Mouse (Mus musculus): ENCODE data around the gene Daam2.

Daam2 gene

DNA sequence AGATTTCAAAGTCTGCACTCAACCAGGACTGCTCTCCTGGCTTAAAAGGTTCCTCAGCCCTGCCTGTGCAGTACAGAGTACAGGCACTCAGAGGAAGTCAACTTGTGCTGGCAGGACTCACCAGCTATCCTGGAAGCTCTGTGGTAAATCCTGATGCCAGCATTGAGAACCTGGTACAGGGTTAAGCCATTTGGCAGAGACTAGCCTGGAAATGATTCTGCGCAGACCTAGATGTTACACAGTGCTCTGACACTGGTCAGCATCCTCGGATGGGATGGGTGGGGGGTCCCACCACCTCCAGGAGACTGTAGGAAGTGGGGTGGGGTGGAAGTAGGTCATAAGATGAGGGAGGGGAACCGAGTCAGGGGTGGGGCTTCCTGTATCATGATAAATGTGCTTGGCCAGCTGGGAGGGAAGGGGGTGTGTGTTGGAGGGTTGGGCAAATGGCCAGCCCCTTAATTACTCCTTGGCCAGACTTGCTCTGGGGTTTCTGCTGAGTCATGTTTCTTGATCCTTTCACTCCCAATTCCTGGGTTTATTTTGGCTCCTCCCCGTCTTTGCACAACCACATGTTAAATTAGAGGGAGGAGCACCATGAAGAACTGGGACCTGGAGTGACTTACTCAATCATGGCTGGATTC, 132.0 kb downstream of the Daam2 start:
- peak; percentile 80 for DNase-seq (ENCODE audit: low read depth, low spot score)

DNA sequence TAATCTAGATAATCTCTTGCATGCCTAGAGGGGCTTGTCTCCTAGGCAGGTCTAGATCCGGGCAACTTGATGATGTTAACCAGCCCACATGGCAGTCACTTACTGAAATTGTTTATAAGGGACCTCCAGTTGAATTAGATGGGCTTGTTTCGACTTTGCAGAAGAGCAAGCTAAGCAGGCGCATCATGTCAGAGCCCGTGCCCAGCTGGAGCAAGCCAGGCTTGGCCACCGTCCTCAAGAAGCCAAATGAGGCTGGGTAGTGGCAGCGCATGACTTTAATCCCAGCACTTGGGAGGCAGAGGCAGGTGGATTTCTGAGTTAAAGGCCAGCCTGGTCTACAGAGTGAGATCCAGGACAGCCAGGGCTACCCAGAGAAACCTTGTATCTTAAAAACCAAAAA, 133.0 kb downstream of the Daam2 start:
- no peak for DNase-seq (ENCODE audit: low read depth, low spot score)

DNA sequence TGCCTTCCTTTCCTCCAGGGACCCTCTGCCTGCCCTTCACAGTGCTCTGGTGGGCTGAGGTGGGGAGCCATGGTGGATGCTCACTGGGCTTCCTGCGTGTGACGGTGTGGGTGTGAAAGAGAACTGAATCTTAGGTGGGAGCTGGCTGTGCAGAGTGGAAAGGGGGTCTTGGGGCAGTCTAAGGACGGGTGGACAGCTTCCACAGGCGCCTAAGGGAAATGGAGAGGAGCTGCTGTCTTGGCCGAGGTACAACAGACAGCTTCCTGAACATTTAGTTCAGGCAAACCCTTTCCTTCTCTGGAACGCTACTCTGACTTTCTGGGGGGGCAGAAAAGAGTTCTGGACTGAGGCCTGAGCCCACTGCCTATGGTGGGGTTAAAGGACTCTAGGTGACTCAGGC, 134.0 kb downstream of the Daam2 start:
- no peak for DNase-seq (ENCODE audit: low read depth, low spot score)

DNA sequence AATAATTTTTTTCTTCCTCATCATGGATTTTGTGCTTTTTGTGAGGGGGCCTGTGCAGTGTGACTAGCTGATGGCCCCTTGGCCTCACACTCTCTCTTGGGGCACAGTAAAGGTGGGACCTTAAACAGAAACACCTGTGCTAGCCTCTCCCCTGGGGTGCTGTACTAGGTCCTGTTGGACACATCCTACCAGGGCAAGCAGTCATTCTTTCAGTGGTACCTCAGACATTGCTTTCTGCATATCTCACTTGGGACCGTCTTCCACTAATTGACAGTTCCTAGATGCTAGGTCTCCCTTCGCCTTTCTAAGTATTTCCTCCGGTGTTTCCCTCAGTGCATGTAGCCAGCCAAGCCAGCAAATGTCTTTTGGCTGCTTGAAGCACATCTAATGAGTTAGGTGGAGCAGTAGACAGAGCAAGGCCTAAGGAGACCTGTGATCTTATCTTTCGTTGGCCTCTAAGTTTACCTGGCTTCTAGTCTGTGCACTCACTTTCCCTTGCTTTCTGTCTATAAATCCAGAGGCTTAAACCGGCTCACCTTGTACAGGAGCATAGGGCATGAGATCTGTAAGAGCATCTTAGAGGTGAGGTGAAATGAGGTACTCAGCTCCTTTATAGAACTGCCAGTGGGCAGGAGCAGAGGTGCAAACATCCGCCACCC, 134.5 kb downstream of the Daam2 start:
- no peak for DNase-seq (ENCODE audit: low read depth, low spot score)

DNA sequence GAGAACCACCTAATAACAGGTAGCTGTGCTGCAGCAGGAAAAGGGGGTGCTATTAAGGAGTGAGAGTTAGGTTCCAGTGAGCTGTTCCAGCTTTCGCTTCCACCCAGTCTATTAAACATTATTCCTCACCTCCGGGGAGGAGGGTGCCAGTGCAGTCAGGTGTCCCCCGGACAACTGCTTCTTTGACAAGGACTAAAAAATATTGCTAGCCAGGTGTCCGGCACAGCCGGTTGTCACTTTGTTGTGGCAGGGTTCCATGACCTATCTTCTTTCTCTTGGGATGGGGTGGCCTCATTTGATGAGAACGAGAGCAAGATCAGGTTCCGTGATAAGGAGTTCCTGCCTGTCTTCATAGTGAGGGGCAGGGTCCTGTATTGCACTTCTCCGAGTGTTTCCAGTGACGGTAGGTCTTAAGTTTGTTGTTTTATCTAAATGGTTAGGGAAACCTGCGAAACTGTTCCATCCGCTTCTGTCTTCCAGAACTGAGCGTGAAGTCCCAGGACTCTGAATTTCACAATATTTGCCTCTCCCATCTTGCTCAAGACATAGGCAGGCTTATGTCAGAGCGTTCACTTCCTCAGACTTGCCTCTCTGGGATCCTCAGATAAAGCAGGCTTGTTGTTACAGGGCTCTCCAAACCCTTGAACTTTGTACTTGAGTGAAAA, 135.3 kb downstream of the Daam2 start:
- no peak for DNase-seq (ENCODE audit: low read depth, low spot score)

DNA sequence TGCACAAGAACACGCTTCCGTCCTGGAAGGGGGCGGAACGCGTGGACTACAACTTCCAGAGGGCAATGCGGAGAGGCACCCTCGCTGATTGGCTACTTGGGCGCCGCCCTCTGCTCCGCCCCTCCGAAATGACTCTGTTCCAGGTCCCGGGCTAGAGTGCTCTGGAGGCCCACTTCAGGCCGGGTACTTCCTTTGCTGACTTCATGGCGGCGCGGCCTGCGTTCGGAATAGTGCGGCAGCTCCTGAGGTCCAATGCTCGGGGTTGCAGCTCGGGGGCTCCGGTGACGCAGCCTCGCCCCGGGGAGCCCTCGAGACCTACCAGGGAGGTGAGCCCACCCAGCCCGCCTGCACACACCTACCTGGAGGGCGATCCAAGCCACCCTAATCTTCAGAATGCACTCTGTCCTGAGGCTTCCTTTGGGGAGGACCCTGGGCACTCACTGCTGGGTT, 135.9 kb downstream of the Daam2 start, which contains the start of gene Mocs1:
TSS of gene Mocs1 (plus strand) at position 124 of the 450 bp plus-strand sequence.
- DNase-seq (ENCODE audit: low read depth, low spot score): peak; percentile 96

DNA sequence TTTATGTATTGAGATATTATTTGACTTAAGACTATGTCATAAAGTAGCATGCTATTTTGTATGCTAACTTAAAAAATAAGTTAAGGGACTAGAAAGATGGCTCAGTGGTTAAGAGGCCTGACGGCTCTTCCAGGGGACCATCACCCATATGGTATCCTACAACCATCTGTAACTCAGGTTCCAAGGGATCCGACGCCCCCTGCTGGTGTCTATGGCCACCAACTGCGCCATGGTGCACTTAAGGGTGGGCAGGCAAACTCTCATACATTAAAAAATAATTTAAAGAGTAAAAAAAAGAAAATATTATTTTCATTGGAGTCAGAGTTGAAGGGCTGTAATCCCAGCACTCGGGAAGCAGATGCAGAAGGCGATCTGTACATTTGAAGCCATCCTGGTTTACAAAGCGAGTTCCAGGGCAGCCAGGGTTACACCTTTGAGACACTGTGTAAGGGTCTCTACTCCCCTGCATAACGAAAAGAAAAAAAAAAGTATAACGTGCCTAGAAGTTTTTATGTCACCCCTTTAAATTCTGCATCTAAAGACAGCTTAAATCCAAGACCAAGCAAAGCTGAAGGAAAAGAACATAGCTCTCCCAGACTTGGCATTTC, 136.4 kb downstream of the Daam2 start:
- peak; percentile 70 for DNase-seq (ENCODE audit: low read depth, low spot score)

DNA sequence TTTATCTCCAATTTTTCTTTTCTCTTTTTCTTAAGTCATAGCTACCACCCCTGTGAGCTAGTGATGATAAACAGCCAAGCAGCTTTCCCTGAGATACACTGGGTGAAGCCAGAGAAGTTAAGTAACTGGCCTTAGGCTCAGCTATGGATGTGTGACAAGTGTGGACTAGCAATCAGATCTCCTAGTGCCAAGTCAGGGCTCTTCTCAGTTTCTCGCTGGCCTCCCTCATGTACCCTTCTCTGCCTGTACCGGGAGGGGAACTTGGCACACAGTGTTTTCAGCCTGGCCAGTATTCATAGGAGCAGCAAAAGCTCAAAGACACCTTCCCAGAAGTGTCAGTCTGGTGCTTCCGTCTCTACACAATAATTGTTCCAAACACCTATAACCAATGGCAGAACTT, 140.3 kb downstream of the Daam2 start:
- DNase-seq (ENCODE audit: low read depth, low spot score): no peak

DNA sequence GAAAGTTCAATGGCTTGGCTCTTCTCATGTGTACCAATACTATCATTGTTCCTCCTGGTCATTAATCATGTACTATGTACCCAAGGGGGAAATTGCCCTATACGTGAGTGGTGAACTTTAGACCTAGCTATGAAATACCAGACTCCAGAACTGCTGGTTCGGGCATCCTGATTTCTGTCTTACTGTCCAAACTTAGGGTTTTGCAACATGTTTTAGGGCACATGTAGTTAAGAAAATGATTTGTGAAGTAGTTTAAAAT, 141.1 kb downstream of the Daam2 start:
- DNase-seq (ENCODE audit: low read depth, low spot score): no peak

DNA sequence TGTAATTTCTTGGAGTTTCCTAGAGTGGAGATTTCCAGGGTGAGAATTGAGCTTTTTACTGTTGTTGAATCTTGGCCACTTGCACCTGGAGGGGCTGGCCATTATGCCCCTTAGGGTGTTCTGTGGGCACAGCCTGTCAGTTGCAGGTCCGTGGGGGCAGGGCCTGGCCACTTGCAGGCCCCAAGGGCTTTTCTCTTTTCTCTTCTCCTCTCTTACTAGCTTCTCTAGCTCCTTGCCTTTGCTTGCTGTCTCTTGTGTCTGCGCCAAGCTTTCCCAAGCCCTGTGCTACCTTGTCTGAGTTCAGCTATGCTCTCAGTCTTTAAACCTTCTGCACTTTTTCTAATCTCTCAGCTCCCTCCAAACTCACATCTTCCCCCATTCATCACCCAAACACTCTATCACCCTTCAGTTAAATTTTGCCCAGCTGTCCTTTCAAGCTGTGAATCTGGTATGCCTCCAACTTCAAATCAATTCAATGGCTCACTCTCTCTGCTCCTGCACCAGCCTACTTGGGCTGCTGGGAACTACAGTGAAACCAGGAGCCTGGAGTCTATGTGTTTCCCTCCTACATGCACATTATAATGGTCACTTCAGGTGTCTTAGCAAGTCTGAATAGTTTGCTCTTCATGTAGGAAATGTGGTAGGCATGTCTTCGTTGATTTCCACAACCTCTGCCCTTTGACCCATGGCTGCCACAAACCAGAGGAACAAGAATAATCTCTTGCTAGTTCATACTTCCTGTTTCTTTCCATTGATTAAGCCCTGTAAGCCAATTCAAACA, 141.7 kb downstream of the Daam2 start:
- DNase-seq (ENCODE audit: low read depth, low spot score): no peak

DNA sequence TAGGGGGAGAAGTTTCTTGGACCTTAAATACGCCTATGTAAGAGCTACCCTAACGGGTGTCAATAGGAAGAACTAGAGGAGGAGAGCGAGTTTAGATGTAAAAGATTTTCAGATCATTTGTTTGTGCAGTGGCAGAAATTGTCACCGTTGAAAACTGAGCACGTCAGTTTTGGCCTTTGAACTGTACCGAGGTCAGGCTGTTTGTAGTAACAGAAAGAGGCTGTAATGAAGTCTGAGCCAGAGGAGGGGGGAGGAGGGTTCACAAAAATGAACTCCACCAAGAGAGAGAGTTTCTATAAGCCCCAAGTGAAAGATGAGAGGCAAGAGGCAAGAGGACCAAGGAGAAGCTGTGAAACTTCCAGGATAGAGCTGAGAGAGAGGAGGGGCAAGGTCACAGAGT, 144.3 kb downstream of the Daam2 start:
- no peak for DNase-seq (ENCODE audit: low read depth, low spot score)

DNA sequence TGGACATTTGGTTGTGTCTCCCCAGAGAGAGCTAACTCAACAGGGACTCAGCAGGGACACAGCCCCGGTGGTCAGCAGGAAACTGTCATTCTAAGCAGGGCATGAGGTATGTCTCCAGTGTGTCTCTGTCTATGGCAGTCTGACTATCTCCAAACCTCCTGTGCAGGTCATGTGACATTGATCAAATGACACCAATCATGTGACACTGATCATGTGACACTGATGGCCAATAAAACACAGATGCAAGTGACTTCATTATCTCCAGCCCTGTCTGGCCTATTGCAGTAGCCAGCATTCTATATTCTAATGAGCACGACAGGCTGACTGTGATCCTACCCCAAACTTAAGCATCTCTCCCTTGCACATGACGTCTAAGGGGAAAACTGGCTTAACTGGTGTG, 147.9 kb downstream of the Daam2 start:
- peak; percentile 31 for DNase-seq (ENCODE audit: low read depth, low spot score)

DNA sequence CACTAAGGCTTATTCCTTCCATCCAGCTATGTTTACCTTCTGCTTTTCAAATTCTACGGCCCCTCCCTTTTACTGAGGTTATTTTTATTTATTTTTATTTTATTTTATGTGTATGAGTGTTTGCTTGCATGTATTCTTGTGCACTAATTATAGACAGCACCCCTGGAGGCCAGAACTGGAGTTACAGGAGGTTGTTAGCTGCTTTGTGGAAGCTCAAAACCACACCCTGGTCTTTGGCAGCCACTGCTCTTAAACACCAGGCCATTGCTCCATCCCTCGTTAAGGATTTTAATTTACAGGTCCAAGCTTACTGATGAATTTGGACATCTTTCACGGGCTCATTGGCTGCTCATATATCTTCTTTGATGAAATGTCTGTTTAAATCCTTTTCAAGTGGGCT, 150.6 kb downstream of the Daam2 start:
- DNase-seq (ENCODE audit: low read depth, low spot score): peak; percentile 51

DNA sequence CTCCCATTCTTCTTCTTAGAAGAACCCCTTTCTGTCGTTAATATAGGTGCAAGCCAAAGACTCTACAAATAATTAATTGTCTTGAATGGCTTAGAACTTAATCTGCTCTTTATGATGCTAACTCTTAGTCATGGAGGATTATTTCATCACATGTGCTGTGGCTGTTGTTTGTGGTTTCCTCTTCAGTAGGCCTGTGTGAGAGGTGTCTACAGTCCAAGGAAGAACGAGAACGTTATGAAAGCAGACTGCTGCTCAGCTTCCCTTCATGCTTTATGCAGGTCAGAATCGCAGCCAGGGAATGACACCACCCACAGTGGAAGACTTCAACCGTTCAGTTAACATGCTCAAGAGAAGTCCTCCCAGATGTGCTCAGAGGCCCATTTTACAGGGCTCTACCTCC, 151.2 kb downstream of the Daam2 start:
- no peak for DNase-seq (ENCODE audit: low read depth, low spot score)

Data from ZHBTc4 (cell line).